Mouse (Mus musculus) layer of hippocampus, adult 18-20 months (tissue): ENCODE measurements around the gene Diras2. TPM values are rescaled to one million over a fixed set of nuclear protein-coding genes. Genes with fewer than 3 reads are reported as not detected.
"Not testable (repeated sequence)": the region's sequence is repeated elsewhere in the genome, so short reads cannot be mapped to it uniquely, and the experiment has no call there.

Source experiments
- DNase-seq, 2 experiments: peaks; one replicate each; pipeline ENCODE4 v3.0.0; 2022; ENCODE audit warnings: low spot score in 2 of 2
- total RNA-seq, 2 experiments: library from RNA; stranded (reverse); gene quantifications; 2 replicates each; pipeline ENCODE4 v1.2.3; 2021

The Diras2 gene
- total RNA-seq, 2 experiments from 2014 or later = 164 to 166 TPM

GRCm38 (mm10) chr13:52519425-52519824, 11.7 kb downstream of the Diras2 start:
- no peak for DNase-seq

- DNase-seq = no peak
These were observed 12.7 kb downstream of the Diras2 start for GRCm38 (mm10) chr13:52518377-52518776.

GRCm38 (mm10) chr13:52517021-52517420, 14.1 kb downstream of the Diras2 start:
- DNase-seq = no peak

- no peak for DNase-seq
These were observed 14.5 kb downstream of the Diras2 start for GRCm38 (mm10) chr13:52516561-52516960.

DNA sequence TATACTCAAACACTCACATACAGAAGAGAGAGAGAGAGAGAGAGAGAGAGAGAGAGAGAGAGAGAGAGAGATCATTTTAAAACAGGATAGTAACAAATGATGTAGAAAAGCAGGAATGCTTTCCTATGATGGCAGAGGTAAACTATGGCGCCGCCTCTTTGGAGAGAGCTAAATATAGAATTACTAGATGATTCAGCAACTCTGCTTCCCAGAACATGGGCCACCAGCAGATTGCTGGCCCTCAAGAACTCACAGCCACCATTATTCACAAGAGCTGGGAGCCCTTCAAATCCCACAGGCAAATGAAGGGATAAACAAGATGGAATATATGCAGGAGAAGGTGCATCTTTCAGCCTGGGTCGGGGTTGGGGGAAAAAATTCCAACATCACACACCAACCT, 15.0 kb downstream of the Diras2 start:
- DNase-seq = no peak

DNA sequence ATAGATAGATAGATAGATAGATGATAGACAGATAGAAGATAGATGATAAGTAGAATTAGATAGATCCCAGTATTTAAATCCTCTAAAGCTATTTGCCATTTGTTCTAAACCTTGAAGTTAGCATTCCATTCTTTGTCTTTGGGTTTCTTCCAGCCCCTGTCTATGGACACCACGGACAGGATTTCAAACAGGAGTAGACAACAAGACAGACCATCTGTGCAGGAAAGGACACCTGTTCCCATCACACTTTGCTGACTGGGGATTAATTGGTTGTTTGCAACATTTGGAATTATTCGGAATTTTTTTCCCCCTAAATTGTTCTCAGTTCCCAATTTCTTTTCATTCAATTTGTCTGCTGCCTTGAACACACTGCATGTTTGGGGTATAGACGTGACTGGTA, 17.5 kb downstream of the Diras2 start:
- DNase-seq = no peak

GRCm38 (mm10) chr13:52512356-52512755, 18.7 kb downstream of the Diras2 start:
- no peak for DNase-seq

DNA sequence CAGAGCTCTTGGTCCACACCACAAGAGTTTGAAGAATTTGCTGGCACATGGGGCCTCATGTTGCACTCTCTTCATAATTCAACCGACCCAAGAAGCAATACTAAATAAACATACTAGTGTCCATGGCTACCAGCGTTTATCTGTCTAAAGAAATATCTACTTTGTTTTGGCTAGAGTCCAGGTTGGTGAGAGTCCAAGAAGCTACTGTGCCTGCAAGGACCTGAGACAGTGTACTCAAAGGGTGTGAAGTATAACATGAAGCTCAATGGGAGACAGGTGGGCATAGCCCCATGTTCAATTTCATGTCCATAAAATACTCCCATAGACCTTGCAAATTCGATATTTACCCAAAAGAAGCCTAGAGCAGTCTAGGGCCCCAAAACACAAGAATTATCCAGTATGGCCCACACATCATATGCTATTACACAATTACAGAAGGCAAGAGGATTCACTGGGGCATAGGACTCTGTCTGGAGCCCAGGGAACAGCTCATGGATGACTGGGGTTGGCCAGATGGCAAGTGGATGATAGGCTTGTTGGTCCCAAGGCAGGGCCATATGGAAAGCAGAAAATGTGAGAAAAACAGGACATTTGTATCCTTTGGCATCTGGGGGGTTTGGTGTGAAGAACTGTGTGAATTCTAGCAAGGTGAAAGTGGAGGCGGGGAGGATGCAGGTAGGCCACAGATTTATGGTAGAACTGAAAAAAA, 20.8 kb downstream of the Diras2 start:
- DNase-seq = peak in 1 of 2 experiments; percentile 51

GRCm38 (mm10) chr13:52507460-52508293, 23.4 kb downstream of the Diras2 start:
- DNase-seq = no peak

- DNase-seq = not testable (repeated sequence)
These were observed 24.3 kb downstream of the Diras2 start for GRCm38 (mm10) chr13:52506822-52507221.

DNA sequence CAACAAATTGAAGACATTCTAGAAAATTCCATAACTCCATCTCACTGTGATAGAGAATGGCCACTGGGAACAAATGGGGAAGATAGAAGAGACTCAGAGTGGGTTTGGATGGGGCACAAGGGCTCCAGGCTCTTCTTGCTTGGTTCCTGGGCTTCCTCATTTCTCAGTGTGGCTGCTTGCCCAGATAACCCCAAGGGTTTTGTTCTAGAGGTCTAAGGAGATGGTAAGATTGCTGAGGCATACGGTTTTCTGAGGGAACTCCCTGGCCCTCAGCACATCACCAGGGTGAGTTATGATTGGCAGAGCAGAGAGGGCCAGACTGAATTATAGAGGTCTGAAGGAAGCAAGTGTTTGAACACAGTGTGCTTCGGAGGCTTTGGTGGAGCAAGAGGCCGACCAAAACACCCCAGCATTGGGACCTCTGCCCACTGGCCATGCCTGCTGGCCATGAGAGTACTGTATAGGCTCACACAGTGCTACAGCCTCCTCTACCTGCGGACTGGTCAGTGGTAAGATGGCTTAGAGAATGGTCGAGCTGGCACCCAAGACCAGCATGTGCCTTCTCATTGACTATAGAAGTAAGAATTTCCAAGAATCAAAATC, 25.3 kb downstream of the Diras2 start:
- DNase-seq = not testable (repeated sequence)

GRCm38 (mm10) chr13:52501686-52502085, 29.4 kb downstream of the Diras2 start:
- DNase-seq = peak; percentile 43 to 65

DNA sequence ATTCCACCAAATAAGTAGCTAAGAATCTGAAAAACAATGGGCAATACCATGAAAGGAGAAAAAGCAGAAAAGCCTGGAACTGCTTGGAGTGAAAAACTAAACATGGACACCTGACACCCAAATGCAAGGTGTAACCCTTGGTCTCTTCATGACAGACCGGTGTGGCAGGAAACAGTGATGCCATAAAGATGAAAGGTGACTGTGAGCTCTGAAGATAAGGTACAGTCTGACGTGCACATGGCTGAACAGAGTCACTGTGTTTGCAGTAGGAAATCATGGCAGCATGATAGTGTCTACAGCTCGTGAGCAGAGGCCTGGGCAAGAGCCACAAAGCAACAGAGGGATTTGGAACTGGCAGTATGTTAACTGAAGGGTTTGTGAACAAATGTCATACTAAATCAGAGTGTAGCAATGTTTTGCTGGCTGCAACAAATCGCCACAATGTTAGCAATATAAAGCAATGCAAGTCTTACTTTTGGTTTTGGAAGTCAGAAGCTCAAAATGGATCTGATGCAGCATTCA, 34.0 kb downstream of the Diras2 start:
- peak in 1 of 2 experiments; percentile 54 for DNase-seq

- DNase-seq = no peak
These were observed 42.3 kb downstream of the Diras2 start for GRCm38 (mm10) chr13:52488821-52489220.

DNA sequence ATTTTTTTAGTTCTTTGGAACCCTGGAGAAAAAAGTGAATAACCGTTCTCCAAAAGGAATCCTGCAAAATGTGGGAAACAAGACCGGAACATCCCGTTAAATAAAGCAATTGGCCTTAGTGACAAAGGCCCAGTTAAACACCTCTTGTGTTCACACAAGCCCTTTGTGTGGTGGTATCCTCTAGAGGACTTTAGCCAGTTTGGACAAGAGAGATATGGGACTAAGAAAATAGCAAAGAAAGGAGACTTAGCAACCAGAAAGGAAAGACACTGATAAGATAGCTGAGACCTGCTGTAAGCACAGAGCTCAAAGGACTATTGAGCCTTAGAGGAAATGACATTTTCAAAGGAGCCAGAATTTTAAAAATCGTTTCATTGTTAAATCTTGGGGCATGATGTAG, 47.0 kb downstream of the Diras2 start:
- no peak for DNase-seq

DNA sequence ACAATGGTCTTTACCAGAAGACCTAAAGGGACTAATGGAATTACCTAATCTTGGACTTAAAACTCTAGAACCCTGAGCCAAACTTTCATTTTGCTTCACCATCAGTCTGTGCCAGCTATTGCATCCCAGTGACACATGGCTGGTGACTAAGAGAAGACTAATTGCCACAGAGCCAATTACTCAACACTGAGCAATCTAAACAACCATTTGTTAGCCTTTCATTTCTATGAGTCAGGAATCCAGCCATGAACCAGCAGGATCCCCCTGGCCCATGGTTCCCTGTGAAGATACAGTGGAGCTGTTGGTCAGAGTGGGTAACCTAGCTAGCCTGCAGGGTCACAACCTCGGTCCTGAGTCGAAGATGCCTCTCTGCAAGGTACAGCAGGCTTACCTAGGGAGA, 49.3 kb downstream of the Diras2 start:
- DNase-seq = peak; percentile 31 to 72

- DNase-seq = no peak
These were observed 51.9 kb downstream of the Diras2 start for GRCm38 (mm10) chr13:52479146-52479545.

- DNase-seq = peak in 1 of 2 experiments; percentile 14
These were observed 54.0 kb downstream of the Diras2 start for GRCm38 (mm10) chr13:52476998-52477601.

- DNase-seq = no peak
These were observed 54.9 kb downstream of the Diras2 start for GRCm38 (mm10) chr13:52476222-52476621.

DNA sequence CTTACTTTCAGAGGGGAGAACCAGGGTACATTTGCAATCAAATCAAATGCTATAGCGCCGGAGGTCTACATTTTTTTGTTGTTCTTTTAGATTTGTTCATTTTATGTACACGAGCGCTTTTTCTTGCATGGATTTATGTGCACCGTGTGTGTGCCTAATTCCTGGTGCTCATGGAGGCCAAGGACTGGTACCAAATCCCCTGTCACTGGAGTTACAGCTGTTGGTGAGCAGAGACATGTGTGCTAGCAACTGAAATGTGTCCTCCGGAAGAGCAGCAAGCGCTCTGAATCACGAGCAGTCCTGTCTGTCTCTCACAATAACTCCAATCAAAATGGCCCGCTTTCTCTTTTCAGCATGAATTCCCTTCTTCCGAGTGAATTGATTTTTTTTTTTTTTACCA, 55.8 kb downstream of the Diras2 start:
- DNase-seq = no peak

DNA sequence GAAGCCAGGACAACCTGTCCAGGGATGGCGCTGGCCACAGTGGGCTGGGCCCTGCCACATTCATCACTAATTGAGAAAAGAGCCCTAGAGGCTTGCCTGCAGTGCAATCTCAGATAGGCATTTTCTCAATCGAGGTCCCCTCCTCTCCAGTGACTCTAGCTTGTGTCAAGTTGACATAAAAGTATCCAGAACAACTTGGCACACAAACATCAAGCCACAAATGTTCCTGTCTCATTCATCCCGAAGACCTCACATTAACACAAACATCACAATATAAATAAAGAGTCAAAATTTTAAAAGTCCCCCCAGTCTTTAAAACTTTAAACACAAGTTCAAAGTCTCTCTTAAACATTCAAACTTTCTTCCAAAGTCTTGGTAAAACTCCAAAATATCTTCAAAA, 56.3 kb downstream of the Diras2 start:
- DNase-seq = no peak
